Mouse (Mus musculus) heart, adult 8-10 months (tissue): ENCODE measurements around the gene Sfrp5. TPM values are rescaled to one million over a fixed set of nuclear protein-coding genes. Genes with fewer than 3 reads are reported as not detected.

Source experiments
- DNase-seq: peaks from one replicate; pipeline ENCODE4 v3.0.0; 2022; ENCODE audit warnings: low spot score
- total RNA-seq, 4 experiments: library from RNA; stranded (reverse); gene quantifications; 2 replicates each; pipeline ENCODE4 v1.2.4; 2022

Sfrp5 gene
- total RNA-seq, 4 experiments from 2014 or later = 5.6 to 11.1 (median 6.1) TPM

GRCm38 (mm10) chr19:42198026-42198425 lies 4.0 kb downstream of the Sfrp5 start:
- no peak for DNase-seq

- DNase-seq = no peak
Observed at GRCm38 (mm10) chr19:42197066-42197465, 5.0 kb downstream of the Sfrp5 start.

- no peak for DNase-seq
Observed at GRCm38 (mm10) chr19:42196378-42196777, 5.7 kb downstream of the Sfrp5 start.

- DNase-seq = no peak
Observed at GRCm38 (mm10) chr19:42193311-42193710, 8.7 kb downstream of the Sfrp5 start.

GRCm38 (mm10) chr19:42190494-42190893 lies 11.6 kb downstream of the Sfrp5 start:
- peak; percentile 35 for DNase-seq

GRCm38 (mm10) chr19:42189735-42190134 lies 12.3 kb downstream of the Sfrp5 start:
- no peak for DNase-seq

GRCm38 (mm10) chr19:42182673-42183072 lies 19.4 kb downstream of the Sfrp5 start:
- no peak for DNase-seq

- DNase-seq = no peak
Observed at GRCm38 (mm10) chr19:42179356-42179755, 22.7 kb downstream of the Sfrp5 start.

GRCm38 (mm10) chr19:42177461-42177860 lies 24.6 kb downstream of the Sfrp5 start:
- DNase-seq = no peak

GRCm38 (mm10) chr19:42176841-42177240 lies 25.2 kb downstream of the Sfrp5 start:
- no peak for DNase-seq

- DNase-seq = peak; percentile 87
Observed at GRCm38 (mm10) chr19:42170025-42170969, 31.8 kb downstream of the Sfrp5 start.

- no peak for DNase-seq
Observed at GRCm38 (mm10) chr19:42169322-42169975, 32.6 kb downstream of the Sfrp5 start.

GRCm38 (mm10) chr19:42167489-42167888 lies 34.6 kb downstream of the Sfrp5 start:
- DNase-seq = no peak

- no peak for DNase-seq
Observed at GRCm38 (mm10) chr19:42166766-42167165, 35.3 kb downstream of the Sfrp5 start.

- DNase-seq = peak; percentile 90
Observed at GRCm38 (mm10) chr19:42166130-42166529, 35.9 kb downstream of the Sfrp5 start.

GRCm38 (mm10) chr19:42164188-42164587 lies 37.9 kb downstream of the Sfrp5 start:
- no peak for DNase-seq

- DNase-seq = no peak
Observed at GRCm38 (mm10) chr19:42163764-42164163, 38.3 kb downstream of the Sfrp5 start, which contains the start of gene Zfyve27. Zfyve27 (plus strand) TSS chr19:42163951.

GRCm38 (mm10) chr19:42158246-42159017 lies 43.6 kb downstream of the Sfrp5 start:
- DNase-seq = no peak

GRCm38 (mm10) chr19:42157493-42158237 lies 44.4 kb downstream of the Sfrp5 start:
- DNase-seq = no peak

- DNase-seq = peak; percentile 90
Observed at GRCm38 (mm10) chr19:42151990-42152389, 50.1 kb downstream of the Sfrp5 start.

- no peak for DNase-seq
Observed at GRCm38 (mm10) chr19:42148569-42148860, 53.5 kb downstream of the Sfrp5 start.
